Mouse (Mus musculus): ENCODE measurements at regions not wholly inside any gene's neighbourhood (a gene's known extent, or its start where the extent isn't known, plus 50 kb on each side); places are given as distances from the start of the nearest gene placed in this dataset.
"Not testable (repeated sequence)": the region's sequence is repeated elsewhere in the genome, so short reads cannot be mapped to it uniquely, and the experiment has no call there.

GRCm38 (mm10) chr10:51397016-51397415, 83.4 kb upstream of the Gm49339 start:
- not testable (repeated sequence) for ATAC-seq

GRCm38 (mm10) chr10:51405141-51405540, 75.3 kb upstream of the Gm49339 start:
- peak; percentile 95 for ATAC-seq

- ATAC-seq: no peak
Observed at GRCm38 (mm10) chr10:51412795-51413194, 67.6 kb upstream of the Gm49339 start.

- ATAC-seq: peak; percentile 43
Observed at GRCm38 (mm10) chr10:51414512-51414911, 65.9 kb upstream of the Gm49339 start.

- no peak for ATAC-seq
Observed at GRCm38 (mm10) chr10:51416723-51417122, 63.7 kb upstream of the Gm49339 start.

- no peak for ATAC-seq
Observed at GRCm38 (mm10) chr10:51417221-51417911, 63.0 kb upstream of the Gm49339 start.

GRCm38 (mm10) chr10:51418550-51418949, 61.9 kb upstream of the Gm49339 start:
- ATAC-seq: no peak

GRCm38 (mm10) chr10:51422501-51422900, 57.9 kb upstream of the Gm49339 start:
- ATAC-seq: peak; percentile 79
